Mouse (Mus musculus) kidney, adult 11 months (tissue): ENCODE measurements around the gene H2-Q2.
"Not testable (repeated sequence)": the region's sequence is repeated elsewhere in the genome, so short reads cannot be mapped to it uniquely, and the experiment has no call there.

Experiments used
- DNase-seq: peaks from one replicate; pipeline ENCODE4 v3.0.0; 2022

H2-Q2 gene

DNA sequence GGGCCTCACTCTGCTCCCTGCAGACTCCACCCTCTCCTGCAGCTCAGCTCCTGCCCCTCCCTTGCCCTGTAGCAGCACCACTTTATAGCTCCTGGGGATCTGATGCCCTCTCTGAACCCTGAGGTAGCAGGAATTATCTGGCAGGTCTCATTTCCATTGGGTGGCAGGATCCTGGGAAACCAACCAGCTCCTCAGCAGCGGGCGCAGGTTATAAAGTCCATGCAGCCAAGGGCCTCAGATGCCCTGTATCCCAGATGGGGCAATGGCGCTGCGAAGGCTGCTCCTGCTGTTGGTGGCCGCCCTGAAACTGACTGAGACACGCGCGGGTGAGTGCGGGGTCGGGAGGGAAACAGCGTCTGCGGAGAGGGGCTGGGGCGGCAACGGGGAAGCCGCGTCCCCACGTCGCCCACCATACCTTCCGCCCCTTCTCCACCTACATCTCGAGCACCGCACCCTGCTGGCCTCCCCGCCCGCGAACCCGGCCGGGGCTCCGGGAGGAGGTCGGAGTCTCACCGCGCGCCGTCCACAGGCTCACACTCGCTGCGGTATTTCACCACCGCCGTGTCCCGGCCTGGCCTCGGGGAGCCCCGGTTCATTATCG lies at the start of gene H2-Q2:
TSS of gene H2-Q2 (plus strand) at position 172 of the 601 bp plus-strand sequence.
- peak; percentile 7 for DNase-seq

DNA sequence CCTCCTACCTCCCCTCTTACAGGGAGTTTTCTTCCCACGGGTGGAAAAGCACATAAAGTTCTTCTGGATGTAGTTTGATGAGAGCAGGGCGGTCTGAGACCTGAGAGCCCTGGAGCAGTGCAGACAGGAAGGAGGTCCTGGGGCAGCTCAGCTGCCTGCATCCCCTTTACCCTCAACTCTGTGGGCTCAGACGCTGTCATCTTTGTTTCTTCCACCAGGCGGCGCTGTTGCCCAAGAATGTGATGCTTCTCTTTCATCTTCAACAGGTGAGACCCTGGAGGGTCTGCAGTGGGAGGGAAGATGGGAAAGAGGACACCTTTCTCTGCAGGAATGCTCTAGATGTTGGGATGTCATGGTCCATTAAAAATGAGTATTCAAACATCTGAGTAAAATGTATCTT lies 46.2 kb upstream of the H2-Q2 start:
- not testable (repeated sequence) for DNase-seq

DNA sequence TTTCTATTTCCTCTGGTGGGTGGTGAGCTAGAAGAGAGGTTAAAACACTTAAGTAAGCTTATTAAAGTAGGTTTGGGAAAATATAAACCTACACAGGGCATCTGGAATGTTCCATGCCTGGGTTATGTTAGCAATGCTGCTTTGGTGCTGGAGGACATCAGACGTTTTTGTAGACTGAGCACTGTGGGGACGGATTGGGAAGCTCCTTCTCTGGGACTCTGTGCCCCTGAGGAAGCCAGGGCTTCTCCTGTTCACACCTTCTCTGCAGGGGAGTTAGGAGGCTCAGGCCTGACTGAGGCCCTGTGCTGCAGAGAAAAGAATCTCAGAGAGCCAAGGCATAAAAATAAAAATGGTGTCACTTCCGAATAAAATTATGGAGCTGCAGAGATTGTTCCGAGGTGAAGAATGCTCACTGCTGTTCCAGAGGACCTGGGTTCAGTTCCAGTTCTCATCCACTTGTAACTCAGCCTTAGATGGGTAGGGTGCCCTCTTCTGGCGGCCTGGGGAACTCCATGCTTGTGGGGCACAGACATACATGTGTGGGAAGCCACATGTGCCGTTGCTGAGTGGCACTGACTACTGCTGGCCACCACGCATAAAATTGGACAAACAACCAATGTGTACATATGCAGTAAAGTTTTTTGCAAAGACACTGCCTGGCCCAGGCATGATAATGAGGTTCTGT lies 41.6 kb upstream of the H2-Q2 start:
- DNase-seq, result not testable (repeated sequence)

DNA sequence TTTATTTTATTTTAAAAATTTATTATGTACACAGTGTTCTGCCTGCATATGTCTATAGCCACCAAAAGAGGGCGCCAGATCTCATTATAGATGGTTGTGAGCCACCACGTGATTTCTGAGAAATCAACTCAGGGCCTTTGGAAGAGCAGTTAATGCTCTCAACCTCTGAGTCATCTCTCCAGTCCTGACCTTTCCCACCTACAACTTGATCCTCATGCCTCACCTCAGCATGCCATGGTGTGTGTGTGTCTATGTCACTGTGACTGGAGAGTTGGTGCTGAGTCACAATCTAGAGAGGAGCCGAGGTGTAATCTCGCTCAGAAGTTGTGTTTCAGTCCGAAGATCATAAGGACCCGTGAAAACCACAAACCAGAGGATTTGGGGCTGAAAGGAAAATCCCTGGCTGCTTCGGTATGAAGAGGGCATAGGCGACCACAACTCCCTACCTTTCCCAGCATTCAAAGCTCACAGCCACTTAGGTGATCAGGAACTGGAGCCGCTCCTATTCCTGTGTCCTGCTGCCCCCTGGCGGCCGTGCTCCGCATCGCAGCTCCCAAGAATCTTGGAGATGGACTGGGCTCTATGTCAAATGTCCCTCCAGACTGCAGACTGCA lies 40.3 kb upstream of the H2-Q2 start:
- DNase-seq, result peak; percentile 77

DNA sequence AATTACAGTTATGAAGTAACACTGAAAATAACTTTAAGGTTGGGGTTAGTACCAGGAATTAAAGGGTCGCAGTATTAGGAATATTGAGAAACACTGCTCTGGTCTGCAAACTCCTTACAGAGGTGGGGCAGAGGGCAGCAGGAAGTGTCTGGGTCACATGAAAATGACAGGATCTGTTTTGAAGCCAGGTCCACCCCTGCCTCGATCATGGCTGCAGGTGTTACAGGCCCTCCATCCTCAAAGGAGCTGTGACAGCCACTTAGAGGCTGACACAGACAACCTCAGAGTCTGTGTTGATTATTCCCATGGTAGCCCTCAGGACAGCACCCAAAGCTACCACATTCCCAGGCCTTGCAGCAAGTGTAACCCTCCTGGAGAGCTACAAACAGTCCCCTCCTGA lies 38.8 kb upstream of the H2-Q2 start:
- DNase-seq, result no peak

DNA sequence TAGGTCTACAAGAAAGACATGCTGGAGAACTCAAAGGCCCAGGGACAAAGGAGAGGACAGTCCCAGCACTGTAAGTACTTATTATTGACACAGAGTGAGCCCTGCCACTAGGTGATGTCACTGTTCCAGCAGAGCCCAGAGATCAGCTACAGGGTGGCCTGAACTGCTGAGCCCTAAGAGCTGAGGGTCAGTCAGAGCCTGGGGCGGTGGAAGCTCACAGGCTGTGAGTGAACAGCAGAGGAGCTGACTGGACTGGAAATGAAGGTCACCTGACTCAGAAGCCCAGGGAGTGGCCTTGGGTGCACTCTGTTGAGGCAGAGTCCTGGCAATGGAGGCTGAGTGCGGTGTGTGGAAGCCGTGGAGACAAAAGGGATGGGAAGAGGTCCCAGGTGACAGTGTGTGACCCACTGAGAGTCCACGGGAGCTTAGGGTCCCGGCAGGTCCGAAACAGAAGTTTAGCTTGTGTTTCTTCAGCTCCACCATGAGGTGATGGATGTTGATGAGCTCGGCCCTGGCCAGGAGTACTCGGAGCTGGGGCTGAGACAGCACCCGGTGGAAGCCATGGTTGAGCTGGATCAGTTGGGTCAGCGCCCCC lies 38.2 kb upstream of the H2-Q2 start:
- no peak for DNase-seq

DNA sequence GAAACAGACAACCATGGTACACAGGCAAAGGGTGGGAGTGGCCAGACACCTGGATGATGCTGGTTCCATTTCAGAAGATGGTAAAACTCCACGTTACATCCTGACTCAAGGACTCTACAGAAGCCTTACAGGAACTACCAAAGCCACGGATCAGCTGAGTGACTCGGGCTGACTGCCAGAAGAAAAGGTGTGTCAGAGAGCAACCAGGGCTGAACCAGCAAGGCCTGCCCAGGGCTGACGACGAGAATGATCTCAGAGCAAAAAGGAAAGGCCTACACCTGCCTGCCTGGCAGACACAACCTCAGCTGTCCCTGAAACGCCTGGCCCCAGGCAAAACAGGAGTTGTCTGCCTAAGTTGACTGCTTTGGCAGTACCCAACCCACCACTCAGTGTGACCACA lies 37.6 kb upstream of the H2-Q2 start:
- DNase-seq, result no peak

DNA sequence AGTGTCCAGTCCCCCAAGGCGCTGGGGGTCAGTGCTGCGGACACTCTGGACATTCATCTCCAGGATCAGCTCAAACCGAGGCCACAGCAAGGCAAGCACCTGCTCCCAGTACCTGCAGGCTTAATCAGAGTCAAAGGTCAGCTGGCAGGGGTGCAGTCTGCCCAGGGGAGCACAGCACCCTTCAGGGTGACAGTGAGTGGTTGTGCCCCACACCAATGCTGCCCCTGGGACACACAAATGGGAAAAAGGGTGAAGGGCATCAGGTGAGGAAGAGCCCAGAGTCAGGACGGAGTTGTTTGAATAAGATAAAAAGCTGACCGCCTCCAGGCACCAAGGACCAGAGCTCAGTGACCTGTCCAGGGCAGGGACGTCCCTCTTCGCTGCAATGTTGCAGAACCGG lies 37.1 kb upstream of the H2-Q2 start:
- not testable (repeated sequence) for DNase-seq

DNA sequence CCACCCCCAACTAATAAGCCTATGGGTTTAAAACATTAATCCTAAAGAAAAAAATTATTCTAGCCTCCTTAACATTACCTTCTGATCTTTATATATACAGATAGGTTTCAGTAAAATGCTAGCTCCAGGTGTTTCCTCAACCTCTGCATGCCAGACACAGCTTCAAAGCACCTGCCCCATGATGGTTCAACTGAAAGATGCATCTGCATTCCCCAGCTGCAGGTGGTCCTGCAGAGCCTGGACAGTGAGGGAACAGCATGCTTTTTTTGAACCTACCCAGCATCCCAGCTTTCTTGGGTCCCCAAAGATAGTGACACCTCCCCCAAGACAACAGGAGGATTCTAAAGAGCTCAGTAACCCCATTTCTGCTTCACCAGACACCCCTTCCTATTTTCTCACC lies 23.4 kb upstream of the H2-Q2 start:
- DNase-seq, result no peak

DNA sequence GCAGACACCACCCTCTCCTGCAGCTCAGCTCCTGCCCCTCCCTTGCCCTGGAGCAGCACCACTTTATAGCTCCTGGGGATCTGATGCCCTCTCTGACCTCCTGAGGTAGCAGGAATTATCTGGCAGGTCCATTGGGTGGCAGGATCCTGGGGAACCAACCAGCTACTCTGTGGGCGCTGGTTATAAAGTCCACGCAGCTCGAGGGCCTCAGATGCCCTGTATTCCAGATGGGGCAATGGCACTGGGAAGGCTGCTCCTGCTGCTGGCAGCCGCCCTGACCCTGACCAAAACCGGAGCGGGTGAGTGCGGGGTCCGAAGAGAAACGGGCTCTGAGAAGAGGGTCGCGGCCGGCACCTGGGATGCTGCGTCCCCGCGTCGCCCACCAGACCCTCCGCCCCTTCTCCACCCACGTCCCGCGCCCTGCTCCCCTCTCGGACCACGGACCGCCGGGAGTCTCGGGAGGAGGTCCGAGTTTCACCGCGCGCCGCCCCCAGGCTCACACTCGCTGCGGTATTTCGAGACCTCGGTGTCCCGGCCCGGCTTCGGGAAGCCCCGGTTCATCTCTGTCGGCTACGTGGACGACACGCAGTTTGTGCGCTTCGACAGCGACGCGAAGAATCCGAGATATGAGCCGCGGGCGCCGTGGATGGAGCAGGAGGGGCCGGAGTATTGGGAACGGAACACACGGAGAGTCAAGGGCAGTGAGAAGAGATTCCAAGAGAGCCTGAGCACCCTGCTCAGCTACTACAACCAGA lies 21.5 kb upstream of the H2-Q2 start, which contains the start of gene H2-Q1:
TSS of gene H2-Q1 (plus strand) at position 79 of the 755 bp plus-strand sequence.
- no peak for DNase-seq

DNA sequence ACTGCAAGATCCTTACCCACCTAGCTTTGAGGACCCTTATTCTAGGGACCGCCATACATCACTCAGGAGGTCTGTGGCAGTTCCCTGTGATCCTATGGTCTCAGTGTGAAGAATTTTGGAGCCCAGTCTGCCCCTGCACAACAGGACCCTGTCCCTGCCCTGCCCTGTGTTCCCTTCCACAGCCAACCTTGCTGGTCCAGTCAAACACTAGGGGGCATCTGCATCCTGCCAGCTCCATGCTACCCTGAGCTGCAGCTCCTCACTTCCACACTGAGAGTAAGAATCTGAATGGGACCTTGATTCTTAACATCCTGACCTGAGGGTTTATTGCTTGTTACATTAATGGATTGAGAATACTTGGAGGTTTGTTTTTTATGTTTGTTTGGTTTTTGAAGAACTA lies 16.9 kb upstream of the H2-Q2 start:
- DNase-seq, result not testable (repeated sequence)

DNA sequence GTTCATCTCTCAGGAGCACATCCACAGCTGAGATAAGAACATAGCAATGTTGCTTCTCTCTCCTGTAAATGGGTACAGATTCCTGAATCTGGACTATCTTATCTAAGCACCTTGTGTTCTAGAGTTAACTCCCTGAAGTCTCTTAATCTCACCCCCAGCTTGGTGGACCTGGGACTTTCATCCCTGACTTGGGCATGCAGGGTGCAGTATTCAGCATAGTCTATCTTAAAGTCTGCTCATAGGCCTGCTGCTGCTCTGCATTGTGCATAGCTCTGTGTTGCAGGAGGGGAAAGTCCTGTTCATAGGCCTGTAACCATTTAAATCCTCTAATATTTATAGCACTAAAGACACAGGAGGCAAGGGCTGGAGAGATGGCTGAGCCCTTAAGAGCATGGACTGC lies 16.0 kb upstream of the H2-Q2 start:
- DNase-seq, result not testable (repeated sequence)

DNA sequence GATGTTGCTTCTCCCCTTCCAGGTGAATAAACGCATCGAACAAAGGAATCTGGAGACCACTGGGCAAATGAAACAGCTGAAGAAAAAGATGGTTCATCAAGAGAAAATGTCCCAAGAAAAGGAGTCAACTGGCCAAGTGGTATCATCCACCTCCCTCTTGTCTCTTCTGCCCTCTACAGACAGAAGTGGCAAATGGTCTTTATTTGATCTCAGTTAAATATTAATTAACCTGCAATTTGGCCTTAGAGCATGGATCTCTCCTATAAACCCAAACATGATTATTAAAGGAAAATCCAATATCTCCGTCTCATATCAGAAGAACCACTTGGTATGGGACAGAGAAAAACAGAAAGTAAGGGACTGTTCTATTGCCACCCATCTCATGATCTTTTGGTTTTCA lies 12.3 kb upstream of the H2-Q2 start:
- DNase-seq, result not testable (repeated sequence)

DNA sequence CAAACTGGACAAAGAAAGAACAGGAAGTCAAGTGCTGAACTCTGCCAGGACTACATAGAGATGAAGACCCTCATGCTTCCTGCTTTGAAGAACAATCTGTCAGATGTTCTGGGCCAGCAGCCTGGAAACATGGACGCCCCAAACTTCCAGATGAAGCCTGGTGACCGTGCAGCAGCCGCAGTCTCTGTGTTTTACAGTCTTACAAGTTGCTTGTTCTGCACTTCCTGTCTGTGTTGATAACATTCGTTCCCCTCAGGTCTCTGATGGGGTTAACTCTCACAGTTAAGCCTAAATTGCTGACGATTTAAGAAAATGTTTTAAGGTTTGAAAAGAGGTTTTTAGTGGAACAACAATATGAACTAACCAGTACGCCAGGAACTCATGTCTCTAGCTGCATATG lies 10.5 kb upstream of the H2-Q2 start:
- DNase-seq, result not testable (repeated sequence)

DNA sequence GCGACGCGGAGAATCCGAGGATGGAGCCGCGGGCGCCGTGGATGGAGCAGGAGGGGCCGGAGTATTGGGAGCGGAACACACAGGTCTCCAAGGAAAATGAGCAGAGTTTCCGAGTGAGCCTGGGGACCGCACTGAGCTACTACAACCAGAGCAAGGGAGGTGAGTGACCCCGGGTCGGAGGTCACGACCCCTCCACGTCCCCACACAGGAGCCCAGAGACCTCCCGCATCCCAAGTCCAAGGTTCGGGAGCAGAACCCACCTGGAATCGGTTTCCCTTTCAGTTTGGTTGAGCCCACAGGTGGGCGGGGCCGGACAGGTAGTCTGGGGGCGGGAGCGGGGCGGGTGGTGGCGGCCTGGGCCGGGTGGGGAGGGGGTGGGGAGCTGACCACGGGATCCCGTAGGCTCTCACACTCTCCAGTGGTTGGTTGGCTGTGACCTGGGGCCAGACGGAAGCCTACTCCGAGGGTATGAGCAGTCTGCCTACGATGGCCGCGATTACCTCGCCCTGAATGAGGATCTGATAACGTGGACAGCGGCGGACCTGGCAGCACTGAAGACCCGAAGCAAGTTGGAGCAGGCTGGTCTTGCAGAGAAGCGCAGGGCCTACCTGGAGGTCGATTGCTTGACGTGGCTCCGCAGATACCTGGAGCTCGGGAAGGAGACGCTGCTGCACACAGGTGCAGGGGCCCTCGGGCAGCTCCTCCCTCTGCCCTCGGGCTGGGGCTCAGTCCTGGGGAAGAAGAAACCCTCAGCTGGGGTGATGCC lies 852 bp downstream of the H2-Q2 start:
- DNase-seq, result peak; percentile 13

DNA sequence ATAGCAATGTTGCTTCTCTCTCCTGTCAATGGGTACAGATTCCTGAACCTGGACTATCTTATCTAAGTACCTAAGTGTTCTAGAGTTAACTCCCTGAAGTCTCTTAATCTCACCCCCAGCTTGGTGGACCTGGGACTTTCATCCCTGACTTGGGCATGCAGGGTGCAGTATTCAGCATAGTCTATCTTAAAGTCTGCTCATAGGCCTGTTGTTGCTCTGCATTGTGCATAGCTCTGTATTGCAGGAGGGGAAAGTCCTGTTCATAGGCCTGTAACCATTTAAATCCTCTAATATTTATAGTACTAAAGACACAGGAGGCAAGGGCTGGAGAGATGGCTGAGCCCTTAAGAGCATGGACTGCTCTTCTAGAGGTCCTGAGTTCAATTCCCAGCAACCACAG lies 5.6 kb downstream of the H2-Q2 start:
- not testable (repeated sequence) for DNase-seq

DNA sequence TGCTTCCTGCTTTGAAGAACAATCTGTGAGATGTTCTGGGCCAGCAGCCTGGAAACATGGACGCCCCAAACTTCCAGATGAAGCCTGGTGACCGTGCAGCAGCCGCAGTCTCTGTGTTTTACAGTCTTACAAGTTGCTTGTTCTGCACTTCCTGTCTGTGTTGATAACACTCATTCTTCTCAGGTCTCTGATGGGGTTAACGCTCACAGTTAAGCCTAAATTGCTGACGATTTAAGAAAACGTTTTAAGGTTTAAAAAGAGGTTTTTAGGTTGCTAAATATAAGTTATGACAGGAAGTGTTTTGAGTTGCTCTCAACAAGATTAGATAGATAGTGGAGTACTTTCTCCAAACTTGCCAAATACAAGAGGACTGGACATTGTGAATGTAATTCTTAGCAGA lies 11.2 kb downstream of the H2-Q2 start:
- not testable (repeated sequence) for DNase-seq

DNA sequence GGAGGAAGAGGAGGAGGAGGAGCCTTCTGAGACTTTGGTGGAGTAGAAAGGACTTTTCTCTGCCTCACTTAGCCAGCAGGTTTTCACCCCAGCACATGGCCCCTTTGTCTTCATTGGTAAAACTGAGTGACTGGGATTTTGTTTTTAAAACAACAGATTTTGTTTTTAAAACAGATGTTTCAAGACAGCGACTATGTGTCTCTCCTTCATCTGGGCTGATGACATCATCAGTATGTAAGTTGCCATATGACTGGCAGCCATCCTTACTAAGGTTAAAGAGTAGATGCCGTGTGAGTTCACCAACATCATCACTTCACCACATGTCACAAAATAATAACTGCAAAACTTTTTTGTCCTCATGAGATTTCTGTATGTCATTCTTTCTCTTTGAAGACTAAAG lies 12.0 kb downstream of the H2-Q2 start:
- no peak for DNase-seq

DNA sequence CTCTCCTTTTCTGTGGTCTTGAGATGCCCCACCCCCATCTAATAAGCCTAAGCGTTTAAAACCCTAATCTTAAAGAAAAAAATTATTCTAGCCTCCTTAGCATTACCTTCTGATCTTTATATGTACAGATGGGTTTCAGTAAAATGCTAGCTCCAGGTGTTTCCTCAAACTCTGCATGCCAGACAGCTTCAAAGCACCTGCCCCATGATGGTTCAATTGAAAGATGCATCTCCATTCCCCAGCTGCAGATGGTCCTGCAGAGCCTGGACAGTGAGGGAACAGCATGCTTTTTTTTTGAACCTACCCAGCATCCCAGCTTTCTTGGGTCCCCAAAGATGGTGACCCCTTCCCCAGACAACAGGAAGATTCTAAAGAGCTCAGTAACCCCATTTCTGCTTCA lies 15.0 kb downstream of the H2-Q2 start:
- no peak for DNase-seq

DNA sequence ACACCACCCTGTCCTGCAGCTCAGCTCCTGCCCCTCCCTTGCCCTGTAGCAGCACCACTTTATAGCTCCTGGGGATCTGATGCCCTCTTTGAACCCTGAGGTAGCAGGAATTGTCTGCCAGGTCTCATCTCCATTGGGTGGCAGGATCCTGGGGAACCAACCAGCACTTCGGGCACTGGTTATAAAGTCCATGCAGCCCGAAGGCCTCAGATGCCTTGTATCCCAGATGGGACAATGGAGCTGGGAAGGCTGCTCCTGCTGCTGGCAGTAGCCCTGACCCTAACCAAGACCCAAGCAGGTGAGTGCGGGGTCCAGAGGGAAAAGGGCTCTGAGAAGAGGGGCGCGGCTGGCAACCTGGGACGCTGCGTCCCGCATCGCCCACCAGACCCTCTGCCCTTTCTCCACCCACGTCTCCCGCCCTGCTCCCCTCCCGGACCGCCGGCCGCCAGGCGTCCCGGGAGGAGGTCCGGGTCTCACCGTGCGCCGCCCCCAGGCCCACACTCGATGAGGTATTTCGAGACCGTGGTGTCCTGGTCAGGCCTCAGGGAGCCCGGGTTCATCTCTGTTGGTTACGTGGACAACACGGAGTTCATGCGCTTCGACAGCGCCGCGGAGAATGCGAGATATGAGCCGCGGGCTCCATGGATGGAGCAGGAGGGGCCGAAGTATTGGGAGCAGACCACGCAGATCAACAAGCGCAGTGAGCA lies 16.9 kb downstream of the H2-Q2 start:
- no peak for DNase-seq

DNA sequence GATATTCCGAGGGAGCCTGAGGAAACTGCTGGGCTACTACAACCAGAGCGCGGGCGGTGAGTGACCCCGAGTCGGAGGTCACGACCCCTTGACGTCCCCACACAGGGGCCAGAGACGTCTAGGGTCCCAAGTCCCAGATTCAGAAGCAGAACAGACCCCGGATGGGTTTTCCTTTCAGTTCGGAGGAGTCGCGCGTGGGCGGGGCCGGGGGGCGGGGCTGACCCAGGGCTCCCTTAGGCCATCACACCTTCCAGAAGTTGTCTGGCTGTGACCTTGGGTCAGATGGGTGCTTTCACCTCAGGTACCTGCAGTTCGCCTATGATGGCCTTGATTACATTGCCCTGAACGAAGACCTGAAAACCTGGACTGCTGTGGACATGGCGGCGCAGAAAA lies 17.4 kb downstream of the H2-Q2 start:
- no peak for DNase-seq

DNA sequence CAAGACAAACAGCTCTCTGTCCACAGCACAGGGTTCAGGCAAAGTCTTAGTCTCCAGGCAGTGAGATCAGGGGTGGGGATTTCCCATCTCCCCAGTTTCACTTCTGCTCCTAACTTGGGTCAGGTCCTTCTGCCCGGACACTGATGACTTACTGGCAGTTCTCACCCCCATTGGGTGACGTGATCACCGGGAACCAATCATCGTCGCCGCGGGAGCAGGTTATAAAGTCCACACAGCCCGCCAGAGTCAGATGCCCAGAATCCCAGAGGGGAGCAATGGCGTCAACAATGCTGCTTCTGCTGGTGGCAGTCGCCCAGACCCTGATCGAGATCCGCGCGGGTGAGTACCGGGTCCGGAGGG lies 37.3 kb downstream of the H2-Q2 start, which contains the start of gene H2-Q4:
TSS of gene H2-Q4 (plus strand) at position 249 of the 360 bp plus-strand sequence.
- DNase-seq, result peak; percentile 94
